Mouse (Mus musculus): ENCODE data around the gene Tfg. TPM values are rescaled to one million over a fixed set of nuclear protein-coding genes. Genes with fewer than 3 reads are reported as not detected.

Gene Tfg
- total and polyA plus RNA-seq, 3 experiments, result 50.9 to 113 TPM; not detected in 1

Other genes with a start within 250 kb of the Tfg start
- gene Abi3bp, start 239.6 kb downstream of the Tfg start, total RNA-seq (2012; rRNA removed), result not detected in 2 replicates
- under 1 TPM in 1 of 2 experiments, not detected in 1; 0.03 TPM for gene Abi3bp, start 239.6 kb downstream of the Tfg start, polyA plus RNA-seq (2012; ENCODE audit: insufficient read depth in 1 of 2, insufficient read length in 2 of 2, low read depth in 1 of 2, low replicate concordance in 2 of 2, missing spikeins in 1 of 2)
- gene Adgrg7, start 78.4 kb upstream of the Tfg start, total RNA-seq (2012; rRNA removed), result 45.4 and 46.1 TPM in 2 replicates
- gene Adgrg7, start 78.4 kb upstream of the Tfg start, polyA plus RNA-seq (2012; ENCODE audit: insufficient read depth in 1 of 2, insufficient read length in 2 of 2, low read depth in 1 of 2, low replicate concordance in 2 of 2, missing spikeins in 1 of 2), result 10 to 100 TPM in 1 of 2 experiments, not detected in 1; 40.5 TPM
- not detected in 2 replicates for gene Tmem45a, start 168.7 kb upstream of the Tfg start, total RNA-seq (2012; rRNA removed)
- gene Tmem45a, start 168.7 kb upstream of the Tfg start, polyA plus RNA-seq (2012; ENCODE audit: insufficient read depth in 1 of 2, insufficient read length in 2 of 2, low read depth in 1 of 2, low replicate concordance in 2 of 2, missing spikeins in 1 of 2), result not detected
- gene Lnp1, start 210.6 kb upstream of the Tfg start, total RNA-seq (2012; rRNA removed), result not detected in 2 replicates
- gene Lnp1, start 210.6 kb upstream of the Tfg start, polyA plus RNA-seq (2012; ENCODE audit: insufficient read depth in 1 of 2, insufficient read length in 2 of 2, low read depth in 1 of 2, low replicate concordance in 2 of 2, missing spikeins in 1 of 2), result not detected